Mouse (Mus musculus) CD4-positive, CD25-positive, alpha-beta regulatory T cell, adult 9 weeks (primary cell): ENCODE data around the gene Tspear. TPM values are rescaled to one million over a fixed set of nuclear protein-coding genes. Genes with fewer than 3 reads are reported as not detected.

Source experiments
- polyA plus RNA-seq: library from polyadenylated mRNA; unstranded; fragments of 100-300 nt; shearing (Covaris generic); gene quantifications from one replicate; pipeline ENCODE4 v1.2.1, GENCODE M21; 2017

Gene Tspear
- polyA plus RNA-seq, 1 experiment from 2014 or later = 0.87 TPM

DNA sequence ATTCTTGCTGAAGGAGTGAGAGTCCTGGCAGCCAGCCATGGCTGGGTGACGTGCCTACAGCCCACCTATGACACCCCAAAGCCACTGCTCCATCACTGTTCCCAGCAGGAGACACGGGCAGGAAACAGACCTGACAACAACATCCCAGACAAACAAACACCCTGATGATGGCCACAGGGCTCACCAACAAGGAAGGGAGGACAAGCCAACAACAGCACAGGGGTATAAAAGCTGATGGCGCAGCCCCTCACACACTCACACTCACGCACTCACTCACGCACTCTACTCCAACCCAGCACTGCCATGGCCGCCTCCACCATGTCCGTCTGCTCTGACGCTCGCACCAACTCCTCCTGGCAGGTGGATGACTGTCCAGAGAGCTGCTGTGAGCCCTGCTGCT lies 166.2 kb downstream of the Tspear start, which contains the start of gene Gm10318:
TSS of gene Gm10318 (plus strand) at position 301 of the 400 bp plus-strand sequence.

GRCm38 (mm10) chr10:77861675-77862074 lies 175.3 kb downstream of the Tspear start, which contains the start of gene Gm3285:
Gm3285 (plus strand) TSS chr10:77861975.

GRCm38 (mm10) chr10:77902211-77902893 lies 216.0 kb downstream of the Tspear start, which contains the start of gene Lrrc3:
Lrrc3 (minus strand) TSS chr10:77902536.

Other genes with a start within 250 kb of the Tspear start
- 41.4 TPM for gene Fam207a, start 170.8 kb upstream of the Tspear start, polyA plus RNA-seq
- 605 TPM for gene Itgb2, start 156.3 kb upstream of the Tspear start, polyA plus RNA-seq
- gene Pttg1ip, start 104.8 kb upstream of the Tspear start, polyA plus RNA-seq = 129 TPM
- gene Sumo3, start 80.5 kb upstream of the Tspear start, polyA plus RNA-seq = 129 TPM
- not detected for gene Gm49325, start 80.4 kb upstream of the Tspear start, polyA plus RNA-seq
- gene Ube2g2, start 64.3 kb upstream of the Tspear start, polyA plus RNA-seq = 62.1 TPM
- gene Gm19402, start 4.2 kb downstream of the Tspear start, polyA plus RNA-seq = not detected
- not detected for gene Gm9508, start 10.7 kb downstream of the Tspear start, polyA plus RNA-seq
- gene Gm10272, start 20.1 kb downstream of the Tspear start, polyA plus RNA-seq = not detected
- not detected for gene Gm10024, start 24.9 kb downstream of the Tspear start, polyA plus RNA-seq
- not detected for gene Gm10142, start 29.2 kb downstream of the Tspear start, polyA plus RNA-seq
- gene Krtap12-1, start 34.0 kb downstream of the Tspear start, polyA plus RNA-seq = not detected
- not detected for gene Gm10100, start 39.9 kb downstream of the Tspear start, polyA plus RNA-seq
- gene Gm18596, start 56.1 kb downstream of the Tspear start, polyA plus RNA-seq = not detected
- not detected for gene Gm9736, start 64.8 kb downstream of the Tspear start, polyA plus RNA-seq
- gene Gm3233, start 73.1 kb downstream of the Tspear start, polyA plus RNA-seq = not detected
- not detected for gene Gm3238, start 84.8 kb downstream of the Tspear start, polyA plus RNA-seq
- not detected for gene Gm7138, start 90.4 kb downstream of the Tspear start, polyA plus RNA-seq
- not detected for gene Gm3250, start 96.0 kb downstream of the Tspear start, polyA plus RNA-seq
- not detected for gene Gm7137, start 101.6 kb downstream of the Tspear start, polyA plus RNA-seq
- not detected for gene Gm9639, start 108.5 kb downstream of the Tspear start, polyA plus RNA-seq
- gene Gm19668, start 112.6 kb downstream of the Tspear start, polyA plus RNA-seq = not detected
- gene Gm9507, start 125.3 kb downstream of the Tspear start, polyA plus RNA-seq = not detected
- not detected for gene Gm2696, start 128.1 kb downstream of the Tspear start, polyA plus RNA-seq
- gene Krtap10-4, start 140.5 kb downstream of the Tspear start, polyA plus RNA-seq = not detected
- not detected for gene Krtap10-10, start 149.4 kb downstream of the Tspear start, polyA plus RNA-seq
- gene Gm36176, start 160.2 kb downstream of the Tspear start, polyA plus RNA-seq = not detected
- not detected for gene Gm10318, start 166.3 kb downstream of the Tspear start, polyA plus RNA-seq
- gene Gm3285, start 175.4 kb downstream of the Tspear start, polyA plus RNA-seq = not detected
- not detected for gene Lrrc3, start 216.0 kb downstream of the Tspear start, polyA plus RNA-seq